Mouse (Mus musculus): ENCODE measurements around the gene Msrb2. TPM values are rescaled to one million over a fixed set of nuclear protein-coding genes. Genes with fewer than 3 reads are reported as not detected.

Msrb2 gene
- polyA plus RNA-seq, 1 experiment from 2014 or later, result 13.3 TPM

- POLR2A ChIA-PET, result no interaction called here
- H3K27me3 ChIP-seq, result peaks cover 22% of the 10 kb centered on the region
- in situ Hi-C loops (cut with MboI; ENCODE audit: low pct_unique_long_range_greater_than_20kb), result loop anchor here (10.0 to 25.0 kb wide), 3 partner anchors 305 to 1242 kb away; partner anchors contain the start of gene Etl4
- CTCF ChIA-PET, result interaction anchor here (0.8 to 1.5 kb wide), 3 partner anchors 100 to 307 kb away, joined by 3 to 4 read pairs (median 3); no protein-coding TSS in a partner anchor
- ATAC-seq (no peak), DNase-seq (ENCODE audit: low read depth, low spot score) (no peak)
- no peak for TF ChIP-seq CTCF (IDR thresholded peaks at IDR 0.05)
Measured at GRCm38 (mm10) chr2:19419686-19420345, 48.6 kb downstream of the Msrb2 start.

DNA sequence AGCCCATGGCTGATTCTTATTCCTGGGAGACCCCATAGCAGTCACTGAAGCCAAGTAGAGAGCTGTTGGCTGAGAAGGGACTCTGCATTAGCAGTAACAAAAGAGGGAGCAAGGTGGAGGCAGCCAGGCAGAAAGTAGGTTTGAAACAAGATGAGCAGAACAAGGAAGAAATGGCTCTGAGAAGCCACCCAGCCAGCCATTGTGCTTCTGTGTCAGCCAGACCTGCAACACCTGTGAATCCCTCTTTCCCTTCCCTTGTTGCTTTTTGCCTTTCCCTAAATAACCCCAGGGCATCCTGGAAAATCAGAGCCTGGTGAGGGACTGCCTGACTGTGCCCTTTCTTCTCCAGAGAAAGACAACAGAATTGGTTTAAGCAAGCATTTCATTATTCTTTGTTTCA is 51.0 kb downstream of the Msrb2 start:
- TF ChIP-seq CTCF (IDR thresholded peaks at IDR 0.05), result no peak
- no peak for ATAC-seq
- POLR2A ChIA-PET, result no interaction called here
- H3K27me3 ChIP-seq, result peaks cover 33% of the 10 kb centered on the region
- no peak for DNase-seq (ENCODE audit: low read depth, low spot score)
- in situ Hi-C loops (cut with MboI; ENCODE audit: low pct_unique_long_range_greater_than_20kb), result loop anchor here (25.0 kb wide), 2 partner anchors 490 to 1240 kb away; partner anchors contain the start of gene Etl4
- CTCF ChIA-PET, result no interaction called here

DNA sequence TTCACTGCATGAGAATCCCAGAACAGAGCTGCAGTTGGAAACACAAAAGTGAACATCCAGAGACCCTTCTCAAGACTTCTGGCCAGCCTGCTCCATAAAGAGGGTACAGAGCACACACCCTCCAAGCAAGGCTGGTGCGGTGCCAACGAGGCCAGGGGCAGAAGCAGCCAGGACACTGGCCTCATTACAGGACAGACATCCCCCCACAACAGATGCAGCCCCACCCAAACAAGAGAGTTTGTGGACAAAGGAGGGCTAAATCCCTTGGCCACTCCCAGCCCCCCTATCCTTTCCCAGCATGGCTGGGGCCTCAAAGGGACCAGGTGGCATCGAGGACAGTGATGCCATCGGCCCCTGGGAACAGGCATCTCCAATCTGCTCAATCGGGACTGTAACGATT is 51.8 kb downstream of the Msrb2 start:
- ChIA-PET POLR2A (no interaction called here), CTCF (no interaction called here)
- no peak for TF ChIP-seq CTCF (IDR thresholded peaks at IDR 0.05)
- H3K27me3 ChIP-seq, result peaks cover 33% of the 10 kb centered on the region
- in situ Hi-C loops (cut with MboI; ENCODE audit: low pct_unique_long_range_greater_than_20kb), result loop anchor here (25.0 kb wide), 2 partner anchors 489 to 1239 kb away; partner anchors contain the start of gene Etl4
- ATAC-seq (no peak), DNase-seq (ENCODE audit: low read depth, low spot score) (no peak)

- no peak for DNase-seq (ENCODE audit: low read depth, low spot score)
- ATAC-seq, result no peak
- POLR2A ChIA-PET, result no interaction called here
- CTCF ChIA-PET, result no interaction called here
- H3K27me3 ChIP-seq, result peaks cover 61% of the 10 kb centered on the region
- TF ChIP-seq CTCF (IDR thresholded peaks at IDR 0.05), result no peak
- in situ Hi-C loops (cut with MboI; ENCODE audit: low pct_unique_long_range_greater_than_20kb), result no loop called here
Measured at GRCm38 (mm10) chr2:19429031-19429430, 57.8 kb downstream of the Msrb2 start.

- CTCF ChIA-PET, result no interaction called here
- no peak for TF ChIP-seq CTCF (IDR thresholded peaks at IDR 0.05)
- in situ Hi-C loops (cut with MboI; ENCODE audit: low pct_unique_long_range_greater_than_20kb), result no loop called here
- POLR2A ChIA-PET, result no interaction called here
- peaks cover 67% of the 10 kb centered on the region for H3K27me3 ChIP-seq
- DNase-seq (ENCODE audit: low read depth, low spot score), result no peak
- ATAC-seq, result no peak
Measured at GRCm38 (mm10) chr2:19429691-19430690, 58.8 kb downstream of the Msrb2 start.

DNA sequence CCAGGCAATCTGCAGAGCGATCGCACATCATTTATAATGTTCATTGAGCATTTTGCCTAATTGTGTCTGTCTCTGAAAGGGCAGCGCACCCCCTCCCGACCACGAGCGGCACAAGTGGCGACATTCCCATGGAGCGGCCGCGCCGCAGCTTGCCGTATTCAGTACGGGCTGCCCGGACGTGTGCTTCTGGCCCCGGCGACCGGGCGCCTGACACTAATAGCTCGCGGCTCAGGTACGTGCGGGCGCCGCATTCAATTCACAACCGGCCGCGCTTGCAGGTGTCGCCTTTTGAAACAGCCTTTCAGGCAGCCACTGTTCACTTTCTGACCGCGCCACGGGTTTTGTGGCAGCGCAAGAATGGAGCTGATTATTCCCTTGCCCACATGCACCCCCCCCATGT is 59.5 kb downstream of the Msrb2 start:
- in situ Hi-C loops (cut with MboI; ENCODE audit: low pct_unique_long_range_greater_than_20kb), result no loop called here
- H3K27me3 ChIP-seq, result peaks cover 69% of the 10 kb centered on the region
- ATAC-seq, result no peak
- ChIA-PET POLR2A (no interaction called here), CTCF (interaction anchor here (1.6 kb wide), 1 partner anchor 16 kb away, joined by 3 read pairs; no protein-coding TSS in a partner anchor)
- TF ChIP-seq CTCF (IDR thresholded peaks at IDR 0.05), result no peak
- no peak for DNase-seq (ENCODE audit: low read depth, low spot score)

- ChIA-PET POLR2A (no interaction called here), CTCF (interaction anchor here (1.6 kb wide), 1 partner anchor 17 kb away, joined by 3 read pairs; no protein-coding TSS in a partner anchor)
- ATAC-seq (peak; percentile 12), DNase-seq (ENCODE audit: low read depth, low spot score) (no peak)
- peaks cover 64% of the 10 kb centered on the region for H3K27me3 ChIP-seq
- TF ChIP-seq CTCF (IDR thresholded peaks at IDR 0.05), result no peak
- in situ Hi-C loops (cut with MboI; ENCODE audit: low pct_unique_long_range_greater_than_20kb), result no loop called here
Measured at GRCm38 (mm10) chr2:19431186-19431585, 59.9 kb downstream of the Msrb2 start.

- ATAC-seq, result no peak
- ChIA-PET CTCF (interaction anchor here (1.6 kb wide), 1 partner anchor 17 kb away, joined by 3 read pairs; no protein-coding TSS in a partner anchor), POLR2A (no interaction called here)
- peaks cover 61% of the 10 kb centered on the region for H3K27me3 ChIP-seq
- no peak for DNase-seq (ENCODE audit: low read depth, low spot score)
- TF ChIP-seq CTCF (IDR thresholded peaks at IDR 0.05), result no peak
- in situ Hi-C loops (cut with MboI; ENCODE audit: low pct_unique_long_range_greater_than_20kb), result no loop called here
Measured at GRCm38 (mm10) chr2:19431614-19432323, 60.5 kb downstream of the Msrb2 start.

DNA sequence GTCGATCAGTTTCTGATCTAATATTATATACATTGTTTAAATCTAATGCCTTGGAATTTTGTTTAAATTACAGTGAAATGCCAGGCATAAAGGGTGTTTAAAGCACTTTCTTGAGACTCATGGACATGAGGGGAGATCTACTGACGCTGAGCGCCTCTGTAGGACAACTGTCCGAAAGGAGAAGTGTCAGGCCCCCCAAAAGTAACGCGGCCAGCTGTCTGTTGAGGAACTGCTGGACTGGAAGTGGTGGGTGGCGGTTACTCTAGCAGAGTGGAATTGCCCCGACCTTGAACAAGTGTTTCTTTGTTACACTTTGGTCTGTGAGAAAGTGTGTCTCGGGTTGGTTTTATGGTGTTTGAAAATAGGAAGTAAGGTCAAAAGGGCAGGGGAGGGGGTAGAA is 73.1 kb downstream of the Msrb2 start:
- no peak for TF ChIP-seq CTCF (IDR thresholded peaks at IDR 0.05)
- in situ Hi-C loops (cut with MboI; ENCODE audit: low pct_unique_long_range_greater_than_20kb), result no loop called here
- no peak for DNase-seq (ENCODE audit: low read depth, low spot score)
- ChIA-PET POLR2A (no interaction called here), CTCF (no interaction called here)
- ATAC-seq, result no peak
- H3K27me3 ChIP-seq, result peaks cover 52% of the 10 kb centered on the region

Other genes starting within 250 kb of the Msrb2 start
- gene Armc3, start 172.1 kb upstream of the Msrb2 start, polyA plus RNA-seq (2021), result not detected
- gene Ptf1a, start 74.2 kb downstream of the Msrb2 start, polyA plus RNA-seq (2021), result not detected
- gene 4921504E06Rik, start 182.5 kb downstream of the Msrb2 start, polyA plus RNA-seq (2021), result not detected